ENCODE assay signal across 10 mouse cellular contexts in genomic region chr3:146782548-146782947, GRCm38 (mm10). TPM values are rescaled to one million over a fixed set of nuclear protein-coding genes. Genes with fewer than 3 reads are reported as not detected.
DNase-seq lines count a peak whose midpoint lies in the region; ATAC-seq and TF ChIP-seq lines count a peak whose summit lies in the region.
"Had no signal": no experiment of that assay in that cellular context is flagged by ENCODE, and none has a peak within 500 bp of the region (broad histone marks: within the 10 kb centered on the region; RNA-seq: fewer than 3 reads in every experiment).

No protein-coding gene starts in this region.

- TF ChIP-seq CTCF in lung, embryonic 14.5 days (IDR thresholded peaks at IDR 0.05; ENCODE audit: low read depth): no peak
- peak; percentile 55 for TF ChIP-seq CTCF in midbrain, postnatal 0 days (IDR thresholded peaks at IDR 0.05)

- H3K4me3 ChIP-seq in forebrain, embryonic 12.5 days (replicated peaks): no peak overlapping the region
- H3K4me3 ChIP-seq in forebrain, embryonic 10.5 days: no peak overlapping the region
- H3K4me3 ChIP-seq in lung, embryonic 14.5 days (ENCODE audit: low read depth, low read length): no peak overlapping the region
- H3K4me3 ChIP-seq in intestine, embryonic 15.5 days (replicated peaks): no peak overlapping the region
- no peak overlapping the region for H3K4me3 ChIP-seq in midbrain, postnatal 0 days (ENCODE audit: low read depth, low read length)

- DNase-seq in forebrain, embryonic 10.5 days (ENCODE audit: extremely low spot score, low spot score): no peak
- DNase-seq in lung, embryonic 14.5 days: peak; percentile 12
- DNase-seq in lung, postnatal 14 days: no peak
- DNase-seq in midbrain, postnatal 0 days (ENCODE audit: low spot score): peak; percentile 49
- no peak for DNase-seq in cerebellum, postnatal 14 days
- no peak for DNase-seq in urinary bladder, adult 2 months (ENCODE audit: low spot score)
- DNase-seq: gastrocnemius, postnatal 10 days; layer of hippocampus, postnatal 36 days had no signal

- no peak overlapping the region for H3K9ac ChIP-seq in forebrain, embryonic 12.5 days
- no peak overlapping the region for H3K9ac ChIP-seq in lung, embryonic 14.5 days
- H3K9ac ChIP-seq in intestine, embryonic 15.5 days: no peak overlapping the region
- H3K9ac ChIP-seq in midbrain, postnatal 0 days (replicated peaks; ENCODE audit: low read length, poor library complexity, severe bottlenecking): no peak overlapping the region

- H3K4me1 ChIP-seq in forebrain, embryonic 12.5 days: peaks cover 19% of the 10 kb centered on the region
- peaks cover 14% of the 10 kb centered on the region for H3K4me1 ChIP-seq in forebrain, embryonic 10.5 days
- H3K4me1 ChIP-seq in lung, embryonic 14.5 days (ENCODE audit: insufficient read depth): no peaks in the 10 kb centered on the region
- H3K4me1 ChIP-seq in intestine, embryonic 15.5 days (replicated peaks): 0 out of 2 replicates have a peak, but pooled peaks cover 4% of the 10 kb centered on the region
- 0 out of 2 replicates have a peak, but pooled peaks cover 4% of the 10 kb centered on the region for H3K4me1 ChIP-seq in midbrain, postnatal 0 days (ENCODE audit: insufficient read depth, low read length)

- H3K9me3 ChIP-seq in forebrain, embryonic 12.5 days: no peaks in the 10 kb centered on the region
- no peaks in the 10 kb centered on the region for H3K9me3 ChIP-seq in forebrain, embryonic 10.5 days
- H3K9me3 ChIP-seq in lung, embryonic 14.5 days (ENCODE audit: low read depth, low read length): no peaks in the 10 kb centered on the region
- no peaks in the 10 kb centered on the region for H3K9me3 ChIP-seq in intestine, embryonic 15.5 days
- H3K9me3 ChIP-seq in midbrain, postnatal 0 days (ENCODE audit: low read length): no peaks in the 10 kb centered on the region

- WGBS in forebrain, embryonic 12.5 days: 34% methylated on average over 6 of the region's 6 CpGs
- WGBS in forebrain, embryonic 10.5 days: 48% methylated on average over 6 of the region's 6 CpGs
- WGBS in lung, embryonic 14.5 days: 44% methylated on average over 6 of the region's 6 CpGs
- 46% methylated on average over 6 of the region's 6 CpGs for WGBS in intestine, embryonic 15.5 days
- 42% methylated on average over 6 of the region's 6 CpGs for WGBS in midbrain, postnatal 0 days

- H3K27ac ChIP-seq in forebrain, embryonic 12.5 days: 0 out of 2 replicates have a peak overlapping the region, but pooled peaks have one; percentile 8
- H3K27ac ChIP-seq in forebrain, embryonic 10.5 days: no peak overlapping the region
- no peak overlapping the region for H3K27ac ChIP-seq in lung, embryonic 14.5 days (ENCODE audit: low read depth)
- no peak overlapping the region for H3K27ac ChIP-seq in intestine, embryonic 15.5 days
- 0 out of 2 replicates have a peak overlapping the region, but pooled peaks have one; percentile 26 for H3K27ac ChIP-seq in midbrain, postnatal 0 days (ENCODE audit: low read depth, low read length)

- no peaks in the 10 kb centered on the region for H3K27me3 ChIP-seq in forebrain, embryonic 12.5 days
- H3K27me3 ChIP-seq in forebrain, embryonic 10.5 days (ENCODE audit: poor library complexity, severe bottlenecking): no peaks in the 10 kb centered on the region
- no peaks in the 10 kb centered on the region for H3K27me3 ChIP-seq in lung, embryonic 14.5 days (ENCODE audit: insufficient read depth, low read length)
- H3K27me3 ChIP-seq in intestine, embryonic 15.5 days (replicated peaks): no peaks in the 10 kb centered on the region
- H3K27me3 ChIP-seq in midbrain, postnatal 0 days (ENCODE audit: insufficient read depth, low read length): no peaks in the 10 kb centered on the region

- H3K36me3 ChIP-seq in forebrain, embryonic 12.5 days (replicated peaks): no peaks in the 10 kb centered on the region
- peaks cover 6% of the 10 kb centered on the region for H3K36me3 ChIP-seq in forebrain, embryonic 10.5 days (replicated peaks)
- no peaks in the 10 kb centered on the region for H3K36me3 ChIP-seq in lung, embryonic 14.5 days (ENCODE audit: insufficient read depth)
- no peaks in the 10 kb centered on the region for H3K36me3 ChIP-seq in intestine, embryonic 15.5 days
- H3K36me3 ChIP-seq in midbrain, postnatal 0 days (ENCODE audit: insufficient read depth, low read length): no peaks in the 10 kb centered on the region

- no peak overlapping the region for H3K4me2 ChIP-seq in forebrain, embryonic 12.5 days
- no peak overlapping the region for H3K4me2 ChIP-seq in lung, embryonic 14.5 days
- no peak overlapping the region for H3K4me2 ChIP-seq in intestine, embryonic 15.5 days (replicated peaks)
- no peak overlapping the region for H3K4me2 ChIP-seq in midbrain, postnatal 0 days (ENCODE audit: low read depth, low read length, poor library complexity, severe bottlenecking)

- peak; percentile 71 for ATAC-seq in forebrain, embryonic 12.5 days (ENCODE audit: low FRiP score)
- peak; percentile 21; the same call in 1 of the 2 replicates for ATAC-seq in lung, embryonic 14.5 days (ENCODE audit: insufficient read depth)
- ATAC-seq in intestine, embryonic 15.5 days: peak; percentile 32; the same call in 1 of the 2 replicates
- no peak for ATAC-seq in midbrain, postnatal 0 days (ENCODE audit: low FRiP score)

RNA-seq across cellular contexts. Expression of gene Prkacb, which starts 30.2 kb away (rescaled TPM):
- 92.2 and 103 TPM in 2 replicates for polyA plus RNA-seq in forebrain, embryonic 12.5 days (2016; fragmentation: Nextera tagmentation; extraction: Ambion mirVana)
- polyA plus RNA-seq in forebrain, embryonic 10.5 days (2016; fragmentation: Nextera tagmentation; extraction: Ambion mirVana): 54.7 and 57.3 TPM in 2 replicates
- 69.6 and 74.8 TPM in 2 replicates for polyA plus RNA-seq in lung, embryonic 14.5 days (2014; fragmentation: Nextera tagmentation; extraction: Ambion mirVana)
- polyA plus RNA-seq in intestine, embryonic 15.5 days (2015; fragmentation: Nextera tagmentation; extraction: Ambion mirVana): 43.1 and 50.0 TPM in 2 replicates
- 311 and 350 TPM in 2 replicates for total RNA-seq in midbrain, postnatal 0 days (2014; rRNA removed)
- polyA plus RNA-seq in midbrain, postnatal 0 days (2015; fragmentation: Nextera tagmentation; extraction: Ambion mirVana): 220 and 221 TPM in 2 replicates
- polyA plus RNA-seq in urinary bladder, adult 2 months (2012; rRNA removed): 82.5 and 105 TPM in 2 replicates

Comparison
In these comparisons a context has a peak if more than half of its experiments do, and no peak if none do; other contexts are left out.
1. H3K27ac ChIP-seq: peak in forebrain, embryonic 12.5 days (single experiment) and midbrain, postnatal 0 days (single experiment); none in forebrain, embryonic 10.5 days (single experiment), lung, embryonic 14.5 days (single experiment) and intestine, embryonic 15.5 days (single experiment).
2. DNase-seq: peak in lung, embryonic 14.5 days (single experiment) and midbrain, postnatal 0 days (single experiment); none in forebrain, embryonic 10.5 days (single experiment), lung, postnatal 14 days (single experiment), cerebellum, postnatal 14 days (0 of 2) and urinary bladder, adult 2 months (single experiment).